Mouse (Mus musculus) layer of hippocampus, adult 2 months (tissue): ENCODE measurements at regions not wholly inside any gene's neighbourhood (a gene's known extent, or its start where the extent isn't known, plus 50 kb on each side); places are given as distances from the start of the nearest gene placed in this dataset.
"Not testable (repeated sequence)": the region's sequence is repeated elsewhere in the genome, so short reads cannot be mapped to it uniquely, and the experiment has no call there.

Source experiments
- DNase-seq, 2 experiments: peaks; one replicate each; pipeline ENCODE4 v3.0.0; 2022; ENCODE audit warnings: low spot score in 2 of 2
- H3K27ac ChIP-seq: fragments of 200-600 bp; 2 replicates; pipeline ENCODE4 v1.8.1; 2022
- H3K4me3 ChIP-seq: fragments of 200-600 bp; 2 replicates; pipeline ENCODE4 v1.8.1; 2022; ENCODE audit warnings: mild to moderate bottlenecking
- CTCF ChIP-seq: fragments of 200-600 bp; conservative IDR thresholded peaks from 2 replicates; pipeline ENCODE4 v1.8.1; 2022; ENCODE audit warnings: antibody characterized with exemption, mild to moderate bottlenecking, moderate library complexity

DNA sequence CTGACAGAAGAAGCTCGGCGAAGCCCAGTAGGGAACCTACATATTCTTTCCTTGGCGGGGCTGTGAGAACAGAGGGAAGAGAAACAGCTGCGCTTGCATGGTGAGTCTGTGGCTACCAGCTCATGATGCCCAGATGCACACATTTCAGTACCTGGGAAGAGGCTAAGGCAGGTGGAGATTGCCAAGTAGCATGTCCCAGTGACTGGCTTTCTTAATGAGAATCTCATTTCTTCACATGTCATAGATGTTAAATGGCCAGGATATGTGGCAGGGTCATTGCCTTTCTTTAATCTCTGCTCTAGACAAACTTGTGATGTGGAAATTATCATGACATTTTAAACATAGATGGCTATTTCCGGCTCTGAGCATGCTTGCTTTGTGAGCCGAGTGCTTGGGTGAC is 109.5 kb upstream of the Tns3 start:
- TF ChIP-seq CTCF: no peak
- no peak overlapping the region for H3K27ac ChIP-seq
- no peak overlapping the region for H3K4me3 ChIP-seq
- DNase-seq: no peak

DNA sequence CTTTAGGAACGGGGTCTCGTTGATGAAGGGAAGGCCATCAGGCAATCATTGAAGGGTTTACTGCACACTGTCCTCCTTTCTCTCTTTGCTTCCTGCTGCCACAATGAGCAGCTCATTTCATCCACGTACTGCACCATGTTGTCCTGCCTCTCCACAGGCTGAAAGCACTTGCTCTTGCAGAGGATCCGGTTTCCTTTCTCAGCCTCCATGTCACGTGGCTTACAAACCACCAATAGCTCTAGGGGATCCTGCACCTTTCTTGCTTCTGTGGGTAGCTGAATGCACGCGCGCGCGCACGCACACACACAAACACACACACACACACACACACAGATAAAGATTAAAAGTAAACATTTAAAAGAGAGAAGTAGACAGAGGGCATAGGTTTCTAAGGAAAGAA is 108.9 kb upstream of the Tns3 start:
- H3K27ac ChIP-seq: no peak overlapping the region
- no peak overlapping the region for H3K4me3 ChIP-seq
- DNase-seq: no peak
- no peak for TF ChIP-seq CTCF

DNA sequence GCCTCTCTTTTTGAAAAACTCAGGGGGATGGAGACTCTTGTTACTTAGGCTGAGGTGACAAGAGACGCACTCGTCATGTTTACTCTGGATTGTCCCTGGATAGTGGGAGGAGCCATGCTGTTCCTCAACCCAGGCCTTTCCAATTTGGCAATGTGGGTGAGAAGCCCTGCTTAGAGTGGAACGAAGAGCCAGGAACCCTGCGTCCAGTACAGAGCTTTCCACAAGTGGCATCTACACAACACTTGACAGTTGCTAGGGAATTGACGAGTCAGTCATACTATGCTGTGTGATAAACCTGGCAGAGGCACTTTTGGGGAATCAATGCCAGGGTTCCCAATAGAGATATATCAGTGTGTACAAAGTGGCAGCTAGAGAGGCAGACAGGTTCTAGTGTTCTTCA is 108.2 kb upstream of the Tns3 start:
- no peak overlapping the region for H3K4me3 ChIP-seq
- TF ChIP-seq CTCF: no peak
- DNase-seq: no peak
- no peak overlapping the region for H3K27ac ChIP-seq

DNA sequence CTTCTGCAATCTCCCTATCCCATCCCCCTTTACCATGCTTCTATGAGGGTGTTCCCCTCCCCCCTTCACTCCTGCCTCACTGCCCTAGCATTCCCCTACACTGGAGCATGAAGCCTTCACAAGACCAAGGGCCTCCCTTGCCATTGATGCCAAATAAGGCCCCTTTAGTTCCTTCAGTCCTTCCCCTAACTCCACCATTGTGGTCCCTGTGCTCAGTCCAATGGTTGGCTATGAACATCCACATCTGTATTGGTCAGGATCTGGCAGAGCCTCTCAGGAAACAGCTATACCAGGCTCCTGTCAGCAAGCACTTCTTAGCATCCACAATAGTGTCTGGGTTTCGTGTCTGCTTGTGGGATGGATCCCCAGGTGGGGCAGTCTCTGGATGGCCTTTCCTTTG is 104.4 kb upstream of the Tns3 start:
- not testable (repeated sequence) for DNase-seq, H3K27ac ChIP-seq, H3K4me3 ChIP-seq

DNA sequence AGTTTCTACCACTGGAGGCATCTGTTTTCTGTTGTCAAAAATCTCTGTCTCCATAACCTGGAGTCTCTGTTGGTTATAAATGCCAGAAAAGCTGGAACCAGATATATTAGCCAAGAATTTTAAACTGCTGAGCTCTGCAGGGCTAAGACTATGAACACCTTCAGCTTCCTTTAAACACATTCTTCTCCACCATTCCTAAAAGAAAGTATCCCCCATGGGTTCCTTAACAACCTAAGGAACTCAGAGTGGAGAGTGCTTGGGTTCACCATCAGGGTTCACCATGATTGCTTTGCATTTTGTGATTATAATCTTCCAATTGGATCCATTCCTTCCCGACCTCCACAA is 101.2 kb upstream of the Tns3 start:
- Histone ChIP-seq H3K27ac (no peak overlapping the region), H3K4me3 (no peak overlapping the region)
- no peak for DNase-seq
- TF ChIP-seq CTCF: 0 out of 2 replicates have a peak, but pooled peaks have one; percentile 4

DNA sequence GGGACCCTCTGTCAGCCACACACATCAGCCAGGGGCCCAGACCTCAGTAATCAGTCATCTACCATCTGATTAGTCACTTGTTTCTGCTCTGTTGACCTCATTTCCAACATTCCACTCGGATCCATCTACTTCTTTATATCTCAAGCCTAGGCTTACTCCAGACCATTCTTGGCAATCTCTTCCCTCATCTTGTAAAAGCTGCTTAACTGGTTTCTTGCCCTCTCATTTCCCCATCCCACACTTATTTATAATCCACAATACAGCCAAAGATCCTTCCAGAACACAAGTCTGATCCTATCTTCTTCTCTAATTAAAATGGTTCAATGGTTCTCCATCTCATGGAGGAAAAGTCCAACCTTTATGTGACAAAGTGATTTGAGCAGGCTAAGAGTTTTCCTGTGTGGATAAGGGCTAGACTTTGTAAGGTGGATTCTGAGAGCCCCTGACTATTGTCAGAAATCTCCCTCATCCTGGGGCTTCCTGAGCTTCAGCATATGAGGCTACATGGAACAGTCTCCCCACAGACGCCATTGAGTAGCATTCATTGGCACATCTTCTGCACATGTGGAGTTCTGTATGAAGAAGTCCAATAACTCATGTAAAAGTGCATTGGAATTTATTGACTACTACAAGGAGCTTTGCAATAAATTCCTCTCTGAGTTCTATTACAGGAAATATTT is 100.7 kb upstream of the Tns3 start:
- H3K4me3 ChIP-seq: no peak overlapping the region
- TF ChIP-seq CTCF: no peak
- DNase-seq: no peak
- H3K27ac ChIP-seq: no peak overlapping the region

DNA sequence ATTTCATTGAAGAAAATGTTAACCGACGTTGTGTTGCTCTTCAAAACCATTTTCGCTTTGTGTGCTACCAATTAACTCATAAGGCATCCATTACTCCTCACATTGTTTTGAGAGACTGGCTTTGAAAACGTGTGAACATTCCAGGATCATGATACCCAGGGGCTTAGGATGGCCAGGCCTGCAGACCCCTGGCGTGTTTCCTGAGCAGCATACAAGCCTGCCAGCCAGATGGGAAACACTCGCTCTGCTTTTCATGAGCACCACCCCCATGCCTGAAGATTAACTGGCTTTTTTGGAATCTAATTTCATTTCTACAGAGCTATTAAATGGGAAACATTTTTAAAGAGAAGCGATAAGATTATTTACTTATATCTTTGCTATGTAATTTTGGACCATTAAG is 99.1 kb upstream of the Tns3 start:
- no peak overlapping the region for H3K4me3 ChIP-seq
- H3K27ac ChIP-seq: no peak overlapping the region
- DNase-seq: no peak
- no peak for TF ChIP-seq CTCF

DNA sequence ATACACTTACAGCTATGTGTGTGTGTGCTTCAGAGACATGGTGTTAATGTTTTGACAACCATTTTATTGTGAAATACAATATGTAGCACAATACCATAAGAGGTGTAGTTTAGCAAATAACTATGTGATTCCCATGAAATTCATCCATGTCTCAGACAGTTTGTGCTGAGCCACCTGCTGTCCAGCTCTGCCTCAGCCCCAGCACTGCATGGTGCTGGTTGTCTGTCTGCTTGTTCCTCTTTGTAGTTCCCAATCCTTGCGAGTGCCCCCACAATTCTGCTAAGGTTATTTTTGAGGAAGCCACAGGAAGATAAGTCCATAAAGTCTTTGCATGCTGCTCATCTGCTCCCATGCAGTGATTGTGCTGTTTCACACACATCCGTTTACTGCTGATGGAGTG is 97.8 kb upstream of the Tns3 start:
- DNase-seq: no peak
- Histone ChIP-seq H3K4me3 (no peak overlapping the region), H3K27ac (no peak overlapping the region)
- no peak for TF ChIP-seq CTCF

DNA sequence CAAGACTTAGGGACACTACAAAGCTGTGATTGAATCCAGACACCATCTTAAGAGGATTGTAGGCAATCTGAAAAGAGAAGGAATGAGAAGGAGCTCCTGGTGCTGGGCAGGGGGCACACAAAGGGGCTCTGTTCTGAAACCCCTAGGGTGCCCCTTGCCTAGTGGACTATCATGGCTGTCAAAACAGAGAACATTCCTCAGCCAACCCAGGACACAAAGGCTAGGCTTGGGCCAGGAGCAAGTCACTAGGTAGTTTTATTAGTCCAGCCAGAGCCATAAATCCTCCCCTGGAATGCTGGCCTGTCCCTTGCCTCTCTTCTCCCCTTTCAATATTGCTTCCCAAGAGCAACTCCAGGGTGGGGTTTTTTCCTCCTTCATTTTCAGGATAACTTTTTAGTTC is 97.3 kb upstream of the Tns3 start:
- H3K4me3 ChIP-seq: no peak overlapping the region
- H3K27ac ChIP-seq: no peak overlapping the region
- no peak for DNase-seq
- TF ChIP-seq CTCF: no peak

DNA sequence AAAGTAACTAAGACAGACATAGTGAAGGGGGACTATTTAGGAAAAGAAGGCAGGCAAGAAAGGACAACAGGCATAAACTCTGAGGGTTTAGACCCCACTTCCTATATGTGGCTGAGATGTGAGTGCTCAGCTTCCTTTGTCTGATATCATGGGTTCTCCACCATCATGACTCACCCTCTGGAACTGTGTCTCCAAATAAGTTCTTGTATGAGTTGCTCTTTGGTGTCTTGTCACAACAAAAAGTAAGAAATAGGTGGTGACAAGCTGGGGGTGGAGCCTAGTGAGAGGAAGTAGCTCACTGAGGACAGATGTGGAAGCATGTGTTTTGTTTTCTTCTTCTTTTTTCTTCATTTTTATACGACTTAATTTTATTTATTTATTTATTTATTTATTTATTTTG is 95.5 kb upstream of the Tns3 start:
- no peak for DNase-seq
- Histone ChIP-seq H3K27ac (no peak overlapping the region), H3K4me3 (no peak overlapping the region)
- TF ChIP-seq CTCF: no peak

DNA sequence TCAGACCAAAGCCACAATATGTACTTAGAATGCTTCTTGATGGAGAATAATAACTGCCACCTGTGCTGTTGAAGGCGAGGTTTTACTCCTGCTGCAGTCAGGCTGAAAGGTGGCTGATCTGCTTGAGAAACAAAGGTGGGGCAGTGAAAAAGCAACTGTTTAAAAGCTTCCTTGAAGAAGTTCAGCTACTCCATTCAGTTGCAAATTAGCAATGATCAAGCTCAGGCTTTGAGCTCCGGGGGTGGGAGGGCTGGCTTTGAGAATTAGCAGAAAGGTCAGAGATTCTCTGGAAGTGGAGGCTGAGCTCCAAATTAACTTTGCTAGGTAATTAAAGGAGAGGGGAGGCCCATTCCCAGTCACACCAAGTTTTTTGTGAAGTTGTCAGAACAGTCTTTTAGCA is 90.2 kb upstream of the Tns3 start:
- not testable (repeated sequence) for H3K27ac ChIP-seq, H3K4me3 ChIP-seq, DNase-seq

DNA sequence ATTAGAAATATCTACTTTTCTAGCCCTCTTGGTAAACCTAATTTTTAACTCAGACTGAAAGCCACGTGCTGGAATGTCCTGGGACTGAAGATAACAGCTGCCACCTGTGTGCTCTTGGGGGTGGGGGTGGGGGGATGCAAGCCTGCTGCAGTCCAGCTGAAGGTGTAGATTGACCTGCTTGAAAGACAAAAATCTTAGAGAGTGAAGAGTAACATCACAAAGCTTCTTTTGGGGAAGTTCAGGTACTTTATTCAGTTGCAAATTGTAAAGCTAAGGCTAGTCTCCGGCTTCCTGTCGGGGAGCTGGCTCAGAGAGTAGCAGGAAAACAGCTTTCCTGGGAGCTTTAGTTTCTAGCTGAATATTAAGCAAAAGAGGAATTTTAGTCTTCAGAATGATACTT is 71.4 kb upstream of the Tns3 start:
- H3K27ac ChIP-seq, H3K4me3 ChIP-seq, DNase-seq: not testable (repeated sequence)

DNA sequence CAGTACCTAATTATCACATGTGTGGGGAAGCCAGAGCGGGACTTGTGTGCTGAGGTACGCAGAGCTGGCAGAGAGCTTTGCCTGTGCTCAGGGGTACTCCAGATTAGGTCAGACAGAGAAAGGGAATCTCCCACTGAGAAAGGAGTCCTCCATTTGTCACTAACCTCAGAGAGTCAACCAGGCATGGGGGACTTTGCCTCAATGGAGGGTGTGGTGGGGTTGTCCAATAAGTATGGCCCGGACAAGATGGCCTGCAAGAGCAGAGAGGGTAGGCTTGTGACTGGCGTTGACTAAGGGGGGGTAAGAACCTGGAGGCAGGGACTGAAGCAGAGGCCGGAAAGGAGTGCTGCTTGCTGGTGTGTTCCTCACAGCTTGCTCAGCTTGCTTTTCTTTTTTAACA is 62.7 kb upstream of the Tns3 start:
- no peak overlapping the region for H3K4me3 ChIP-seq
- TF ChIP-seq CTCF: no peak
- H3K27ac ChIP-seq: no peak overlapping the region
- DNase-seq: no peak

DNA sequence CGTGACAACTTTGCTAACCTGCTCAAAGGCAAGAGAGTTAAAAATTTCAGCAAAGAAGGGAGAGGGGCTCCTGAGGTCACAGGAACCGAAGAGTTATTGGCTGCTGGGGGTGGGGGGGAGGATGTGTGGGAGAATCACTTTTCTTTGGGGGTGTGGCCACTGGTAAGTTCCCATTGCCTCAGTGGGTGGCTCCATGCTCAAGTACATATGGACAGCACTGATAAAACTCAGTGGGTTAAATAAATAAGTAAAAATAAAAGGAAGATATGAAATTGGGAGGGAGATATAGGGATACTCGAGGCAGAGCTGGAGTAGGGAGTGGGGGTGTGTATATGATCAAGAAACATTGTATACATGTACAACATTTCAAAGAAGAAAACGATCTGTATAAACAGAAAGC is 61.2 kb upstream of the Tns3 start:
- DNase-seq: no peak
- Histone ChIP-seq H3K27ac (no peak overlapping the region), H3K4me3 (no peak overlapping the region)
- TF ChIP-seq CTCF: no peak

DNA sequence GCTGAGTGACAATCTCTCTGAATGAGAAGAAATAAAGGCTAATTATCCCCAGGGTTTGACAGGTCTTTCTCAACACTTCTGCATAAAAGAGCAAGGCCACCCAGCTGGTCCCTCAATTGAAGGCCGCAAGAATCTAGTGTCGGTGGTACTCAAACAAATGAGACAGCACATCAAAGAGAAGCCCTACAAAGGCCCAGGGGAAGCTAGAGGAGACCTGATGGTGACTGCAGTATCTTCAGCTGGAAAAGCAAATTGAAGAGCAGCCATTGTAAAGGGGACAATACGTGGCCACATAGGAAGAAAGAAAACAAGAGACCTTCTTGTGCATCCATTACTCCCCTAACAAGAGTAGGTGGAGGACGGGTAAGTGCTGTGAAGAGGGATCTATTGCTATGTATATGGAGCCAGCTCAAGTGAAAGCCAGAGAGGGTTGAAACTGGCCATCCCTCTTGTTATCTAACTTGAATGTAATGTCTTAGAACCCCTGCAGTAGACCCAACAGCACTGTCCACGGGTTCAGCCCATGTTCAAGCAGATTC is 58.8 kb upstream of the Tns3 start:
- no peak overlapping the region for H3K27ac ChIP-seq
- H3K4me3 ChIP-seq: no peak overlapping the region
- no peak for TF ChIP-seq CTCF
- DNase-seq: no peak
